In genomic region chr14:30222101-30222500, GRCm38 (mm10) we compare ENCODE assay signal across 14 mouse cellular contexts.
"Had no signal": no experiment of that assay in that cellular context is flagged by ENCODE, and none has a peak within 500 bp of the region (broad histone marks: within the 10 kb centered on the region; RNA-seq: fewer than 3 reads in every experiment).

No protein-coding gene starts in this region.

- H3K27me3 ChIP-seq: midbrain, embryonic 12.5 days; neural tube, embryonic 12.5 days; stomach, embryonic 15.5 days had no signal

- H3K36me3 ChIP-seq: midbrain, embryonic 10.5 days; midbrain, embryonic 12.5 days; neural tube, embryonic 12.5 days; stomach, embryonic 15.5 days had no signal

- DNase-seq: lung, adult 18-20 months; lung, embryonic 14.5 days; lung, postnatal 10 days; lung, postnatal 4 days; midbrain, embryonic 14.5 days; right cerebral cortex, postnatal 14 days; thymus, adult 2 months; thymus, postnatal 25 days; thymus, postnatal 4 days had no signal

- H3K4me2 ChIP-seq: lung, embryonic 14.5 days; midbrain, embryonic 12.5 days; neural tube, embryonic 12.5 days; stomach, embryonic 15.5 days had no signal

- H3K9me3 ChIP-seq: midbrain, embryonic 10.5 days; midbrain, embryonic 12.5 days; neural tube, embryonic 12.5 days; stomach, embryonic 15.5 days had no signal

- H3K27ac ChIP-seq: midbrain, embryonic 10.5 days; midbrain, embryonic 12.5 days; neural tube, embryonic 12.5 days; stomach, embryonic 15.5 days; stomach, postnatal 0 days had no signal

- H3K4me3 ChIP-seq: midbrain, embryonic 10.5 days; midbrain, embryonic 12.5 days; neural tube, embryonic 12.5 days; stomach, embryonic 15.5 days had no signal

- H3K4me1 ChIP-seq: midbrain, embryonic 10.5 days; midbrain, embryonic 12.5 days; neural tube, embryonic 12.5 days; stomach, embryonic 15.5 days had no signal

- H3K9ac ChIP-seq: lung, embryonic 14.5 days; midbrain, embryonic 12.5 days; neural tube, embryonic 12.5 days; stomach, embryonic 15.5 days had no signal
